Mouse (Mus musculus) heart, embryonic 10.5 days (tissue): Measurements from ENCODE around the gene Gm572. TPM values are rescaled to one million over a fixed set of nuclear protein-coding genes. Genes with fewer than 3 reads are reported as not detected.

ENCODE experiments used
- DNase-seq: peaks from one replicate; pipeline ENCODE4 v3.0.0-alpha.2; 2017; ENCODE audit warnings: low spot score
- H3K27ac ChIP-seq: fragments of 300-500 bp; sonication (generic); 2 replicates; pipeline ENCODE4 v1.5.1; 2016; ENCODE audit warnings: mild to moderate bottlenecking
- H3K27me3 ChIP-seq: fragments of 300-500 bp; sonication (generic); 2 replicates; pipeline ENCODE4 v1.6.1; 2016; ENCODE audit warnings: mild to moderate bottlenecking; ENCODE audit not compliant: poor library complexity, insufficient read depth, severe bottlenecking
- H3K36me3 ChIP-seq: fragments of 300-500 bp; sonication (generic); 2 replicates; pipeline ENCODE4 v1.6.1; 2016; ENCODE audit warnings: mild to moderate bottlenecking, moderate library complexity
- H3K4me1 ChIP-seq: fragments of 300-500 bp; sonication (generic); 2 replicates; pipeline ENCODE4 v1.6.1; 2016; ENCODE audit warnings: mild to moderate bottlenecking
- H3K4me3 ChIP-seq: fragments of 300-500 bp; sonication (generic); 2 replicates; pipeline ENCODE4 v1.5.1; 2016; ENCODE audit warnings: mild to moderate bottlenecking, moderate library complexity
- H3K9me3 ChIP-seq: fragments of 300-500 bp; sonication (generic); 2 replicates; pipeline ENCODE4 v1.6.1; 2016; ENCODE audit warnings: mild to moderate bottlenecking, moderate library complexity
- WGBS: fragments of 180-500 bp; shearing (Covaris S2); methylation state at CpG from one replicate; pipeline ENCODE4 v1.1.7; 2016; 5-methylcytosine and 5-hydroxymethylcytosine counted together
- polyA plus RNA-seq: library from polyadenylated mRNA; unstranded; fragments of >200 nt; fragmentation: Nextera tagmentation; extraction: Ambion mirVana; gene quantifications from 2 replicates; pipeline ENCODE4 v1.2.1, GENCODE M21; 2016

Gene Gm572
- polyA plus RNA-seq, 1 experiment from 2014 or later = not detected

- H3K4me1 ChIP-seq = peaks cover 11% of the 10 kb centered on the region; the same call in 1 of the 2 replicates
- DNase-seq = peak; percentile 62
- H3K27me3 ChIP-seq = no peaks in the 10 kb centered on the region
- H3K9me3 ChIP-seq = no peaks in the 10 kb centered on the region
- 88% methylated on average over 5 of the region's 5 CpGs for WGBS
- no peak overlapping the region for H3K4me3 ChIP-seq
- no peak overlapping the region for H3K27ac ChIP-seq
- peaks cover 46% of the 10 kb centered on the region for H3K36me3 ChIP-seq
These were observed 33.3 kb upstream of the Gm572 start for GRCm38 (mm10) chr4:148609805-148610204.

GRCm38 (mm10) chr4:148610631-148611364, 32.3 kb upstream of the Gm572 start:
- Histone ChIP-seq H3K4me1 (peaks cover 11% of the 10 kb centered on the region; the same call in 1 of the 2 replicates), H3K9me3 (no peaks in the 10 kb centered on the region), H3K36me3 (peaks cover 56% of the 10 kb centered on the region), H3K27me3 (no peaks in the 10 kb centered on the region), H3K27ac (no peak overlapping the region), H3K4me3 (no peak overlapping the region)
- WGBS = 72% methylated on average over 5 of the region's 5 CpGs
- DNase-seq = peak; percentile 48

- H3K36me3 ChIP-seq = peaks cover 69% of the 10 kb centered on the region
- H3K27me3 ChIP-seq = no peaks in the 10 kb centered on the region
- DNase-seq = peak; percentile 70
- peaks cover 11% of the 10 kb centered on the region; the same call in 1 of the 2 replicates for H3K4me1 ChIP-seq
- no peaks in the 10 kb centered on the region for H3K9me3 ChIP-seq
- WGBS = 76% methylated on average over 4 of the region's 4 CpGs
- no peak overlapping the region for H3K4me3 ChIP-seq
- no peak overlapping the region for H3K27ac ChIP-seq
These were observed 30.6 kb upstream of the Gm572 start for GRCm38 (mm10) chr4:148612557-148612956.

- 86% methylated on average over 9 of the region's 9 CpGs for WGBS
- no peaks in the 10 kb centered on the region for H3K9me3 ChIP-seq
- peaks cover 9% of the 10 kb centered on the region; the same call in 1 of the 2 replicates for H3K4me1 ChIP-seq
- peaks cover 81% of the 10 kb centered on the region for H3K36me3 ChIP-seq
- DNase-seq = peak; percentile 63
- no peak overlapping the region for H3K4me3 ChIP-seq
- H3K27ac ChIP-seq = no peak overlapping the region
- H3K27me3 ChIP-seq = no peaks in the 10 kb centered on the region
These were observed 29.4 kb upstream of the Gm572 start for GRCm38 (mm10) chr4:148613738-148614137.

GRCm38 (mm10) chr4:148619805-148620204, 23.3 kb upstream of the Gm572 start:
- peaks cover 99% of the 10 kb centered on the region for H3K36me3 ChIP-seq
- no peak for DNase-seq
- peaks cover 7% of the 10 kb centered on the region for H3K4me1 ChIP-seq
- no peak overlapping the region for H3K27ac ChIP-seq
- H3K4me3 ChIP-seq = no peak overlapping the region
- 79% methylated on average over 1 of the region's 1 CpGs for WGBS
- no peaks in the 10 kb centered on the region for H3K9me3 ChIP-seq
- H3K27me3 ChIP-seq = no peaks in the 10 kb centered on the region

GRCm38 (mm10) chr4:148620718-148621117, 22.4 kb upstream of the Gm572 start:
- peaks cover 94% of the 10 kb centered on the region for H3K36me3 ChIP-seq
- H3K4me1 ChIP-seq = peaks cover 12% of the 10 kb centered on the region
- H3K4me3 ChIP-seq = no peak overlapping the region
- no peak for DNase-seq
- H3K27me3 ChIP-seq = no peaks in the 10 kb centered on the region
- 98% methylated on average over 1 of the region's 1 CpGs for WGBS
- no peak overlapping the region for H3K27ac ChIP-seq
- no peaks in the 10 kb centered on the region for H3K9me3 ChIP-seq

- 98% methylated on average over 4 of the region's 4 CpGs for WGBS
- no peak overlapping the region for H3K27ac ChIP-seq
- H3K4me3 ChIP-seq = no peak overlapping the region
- peaks cover 77% of the 10 kb centered on the region for H3K36me3 ChIP-seq
- DNase-seq = no peak
- peaks cover 16% of the 10 kb centered on the region for H3K4me1 ChIP-seq
- no peaks in the 10 kb centered on the region for H3K9me3 ChIP-seq
- no peaks in the 10 kb centered on the region for H3K27me3 ChIP-seq
These were observed 20.6 kb upstream of the Gm572 start for GRCm38 (mm10) chr4:148622485-148622884.

- H3K36me3 ChIP-seq = peaks cover 66% of the 10 kb centered on the region
- DNase-seq = no peak
- H3K27ac ChIP-seq = no peak overlapping the region
- no peak overlapping the region for H3K4me3 ChIP-seq
- 84% methylated on average over 4 of the region's 4 CpGs for WGBS
- peaks cover 16% of the 10 kb centered on the region for H3K4me1 ChIP-seq
- no peaks in the 10 kb centered on the region for H3K27me3 ChIP-seq
- H3K9me3 ChIP-seq = no peaks in the 10 kb centered on the region
These were observed 19.5 kb upstream of the Gm572 start for GRCm38 (mm10) chr4:148623609-148624008.

- Histone ChIP-seq H3K27ac (no peak overlapping the region), H3K4me3 (peak overlapping the region; percentile 94), H3K4me1 (peaks cover 16% of the 10 kb centered on the region), H3K36me3 (peaks cover 52% of the 10 kb centered on the region), H3K9me3 (no peaks in the 10 kb centered on the region), H3K27me3 (no peaks in the 10 kb centered on the region)
- WGBS = 84% methylated on average over 10 of the region's 10 CpGs
- DNase-seq = no peak
These were observed 18.1 kb upstream of the Gm572 start for GRCm38 (mm10) chr4:148625010-148625409.

- H3K4me1 ChIP-seq = peaks cover 16% of the 10 kb centered on the region
- WGBS = under 1% methylated on average over 57 of the region's 57 CpGs
- peak overlapping the region; percentile 100 for H3K27ac ChIP-seq
These were observed 17.1 kb upstream of the Gm572 start for GRCm38 (mm10) chr4:148625756-148626622.

GRCm38 (mm10) chr4:148626623-148627185, 16.4 kb upstream of the Gm572 start, which contains the start of gene Tardbp:
Tardbp (minus strand) TSS chr4:148627019.
- WGBS = under 1% methylated on average over 51 of the region's 51 CpGs
- no peaks in the 10 kb centered on the region for H3K9me3 ChIP-seq
- peak within 1 kb of the TSS; percentile 94 for H3K4me3 ChIP-seq
- no peaks in the 10 kb centered on the region for H3K27me3 ChIP-seq
- H3K27ac ChIP-seq = peak within 1 kb of the TSS; percentile 100
- DNase-seq = peak; percentile 96
- peaks cover 35% of the 10 kb centered on the region for H3K36me3 ChIP-seq
- peaks cover 16% of the 10 kb centered on the region for H3K4me1 ChIP-seq

More at GRCm38 (mm10) chr4:148625756-148626622, 17.1 kb upstream of the Gm572 start:
- DNase-seq = no peak
- H3K36me3 ChIP-seq = peaks cover 42% of the 10 kb centered on the region
- no peaks in the 10 kb centered on the region for H3K27me3 ChIP-seq
- H3K4me3 ChIP-seq = peak overlapping the region; percentile 94
- H3K9me3 ChIP-seq = no peaks in the 10 kb centered on the region

GRCm38 (mm10) chr4:148627246-148627645, 15.9 kb upstream of the Gm572 start:
- DNase-seq = no peak
- Histone ChIP-seq H3K4me1 (peaks cover 16% of the 10 kb centered on the region), H3K9me3 (no peaks in the 10 kb centered on the region), H3K4me3 (peak overlapping the region; percentile 94), H3K36me3 (peaks cover 29% of the 10 kb centered on the region), H3K27me3 (no peaks in the 10 kb centered on the region), H3K27ac (peak overlapping the region; percentile 100)
- WGBS = 58% methylated on average over 3 of the region's 3 CpGs
